Mouse (Mus musculus): ENCODE results near the gene Tenm4. TPM values are rescaled to one million over a fixed set of nuclear protein-coding genes. Genes with fewer than 3 reads are reported as not detected.

Tenm4 gene
- total and polyA plus RNA-seq, 2 experiments: 0.09 to 0.11 TPM

- no peak for TF ChIP-seq POLR2A (IDR thresholded peaks at IDR 0.05; ENCODE audit: extremely low read depth, insufficient read depth, low read length)
- WGBS: 53% methylated on average over 4 of the region's 4 CpGs
- DNase-seq (ENCODE audit: extremely low read depth, low read depth, low spot score): peak; percentile 47
- Histone ChIP-seq H3K9ac (ENCODE audit: low read depth, low read length) (no peak overlapping the region), H3K79me2 (ENCODE audit: control insufficient read depth, insufficient read depth, low read length) (no peaks in the 10 kb centered on the region), H3K4me3 (ENCODE audit: insufficient read depth, low read depth, low read length) (no peak overlapping the region), H3K36me3 (ENCODE audit: control insufficient read depth, insufficient read depth, low read length) (no peaks in the 10 kb centered on the region), H3K27ac (replicated peaks; ENCODE audit: insufficient read depth, low read depth, low read length) (no peak overlapping the region), H3K4me1 (ENCODE audit: control insufficient read depth, insufficient read depth, low read length) (no peaks in the 10 kb centered on the region; the same call in 1 of the 2 replicates), H3K27me3 (ENCODE audit: control insufficient read depth, insufficient read depth, low read length) (no peaks in the 10 kb centered on the region)
These were observed 368.4 kb downstream of the Tenm4 start for GRCm38 (mm10) chr7:96539248-96540034.

GRCm38 (mm10) chr7:96540458-96541096 lies 369.5 kb downstream of the Tenm4 start:
- Histone ChIP-seq H3K27ac (replicated peaks; ENCODE audit: insufficient read depth, low read depth, low read length) (no peak overlapping the region), H3K4me1 (ENCODE audit: control insufficient read depth, insufficient read depth, low read length) (no peaks in the 10 kb centered on the region; the same call in 1 of the 2 replicates), H3K36me3 (ENCODE audit: control insufficient read depth, insufficient read depth, low read length) (no peaks in the 10 kb centered on the region), H3K27me3 (ENCODE audit: control insufficient read depth, insufficient read depth, low read length) (no peaks in the 10 kb centered on the region), H3K9ac (ENCODE audit: low read depth, low read length) (no peak overlapping the region), H3K4me3 (ENCODE audit: insufficient read depth, low read depth, low read length) (no peak overlapping the region), H3K79me2 (ENCODE audit: control insufficient read depth, insufficient read depth, low read length) (no peaks in the 10 kb centered on the region)
- WGBS: 74% methylated on average over 7 of the region's 7 CpGs
- TF ChIP-seq CTCF (IDR thresholded peaks at IDR 0.05; ENCODE audit: low read depth, low read length) (no peak), POLR2A (IDR thresholded peaks at IDR 0.05; ENCODE audit: extremely low read depth, insufficient read depth, low read length) (no peak)
- DNase-seq (ENCODE audit: extremely low read depth, low read depth, low spot score): no peak

GRCm38 (mm10) chr7:96545979-96546378 lies 374.9 kb downstream of the Tenm4 start:
- 29% methylated on average over 5 of the region's 5 CpGs for WGBS

GRCm38 (mm10) chr7:96551809-96552208 lies 380.8 kb downstream of the Tenm4 start:
- Histone ChIP-seq H3K9ac (ENCODE audit: low read depth, low read length) (no peak overlapping the region), H3K36me3 (ENCODE audit: control insufficient read depth, insufficient read depth, low read length) (no peaks in the 10 kb centered on the region), H3K27ac (replicated peaks; ENCODE audit: insufficient read depth, low read depth, low read length) (no peak overlapping the region), H3K79me2 (ENCODE audit: control insufficient read depth, insufficient read depth, low read length) (no peaks in the 10 kb centered on the region), H3K4me3 (ENCODE audit: insufficient read depth, low read depth, low read length) (no peak overlapping the region), H3K27me3 (ENCODE audit: control insufficient read depth, insufficient read depth, low read length) (no peaks in the 10 kb centered on the region), H3K4me1 (ENCODE audit: control insufficient read depth, insufficient read depth, low read length) (no peaks in the 10 kb centered on the region)
- TF ChIP-seq CTCF (IDR thresholded peaks at IDR 0.05; ENCODE audit: low read depth, low read length): no peak
- no peak for TF ChIP-seq POLR2A (IDR thresholded peaks at IDR 0.05; ENCODE audit: extremely low read depth, insufficient read depth, low read length)
- no peak for DNase-seq (ENCODE audit: extremely low read depth, low read depth, low spot score)
- WGBS: 76% methylated on average over 4 of the region's 4 CpGs

More at GRCm38 (mm10) chr7:96545979-96546378, 374.9 kb downstream of the Tenm4 start:
- Histone ChIP-seq H3K4me1 (ENCODE audit: control insufficient read depth, insufficient read depth, low read length) (no peaks in the 10 kb centered on the region), H3K36me3 (ENCODE audit: control insufficient read depth, insufficient read depth, low read length) (no peaks in the 10 kb centered on the region), H3K4me3 (ENCODE audit: insufficient read depth, low read depth, low read length) (no peak overlapping the region), H3K79me2 (ENCODE audit: control insufficient read depth, insufficient read depth, low read length) (no peaks in the 10 kb centered on the region), H3K27me3 (ENCODE audit: control insufficient read depth, insufficient read depth, low read length) (no peaks in the 10 kb centered on the region), H3K27ac (replicated peaks; ENCODE audit: insufficient read depth, low read depth, low read length) (no peak overlapping the region), H3K9ac (ENCODE audit: low read depth, low read length) (no peak overlapping the region)
- peak; percentile 50 for DNase-seq (ENCODE audit: extremely low read depth, low read depth, low spot score)
- TF ChIP-seq CTCF (IDR thresholded peaks at IDR 0.05; ENCODE audit: low read depth, low read length): no peak
- no peak for TF ChIP-seq POLR2A (IDR thresholded peaks at IDR 0.05; ENCODE audit: extremely low read depth, insufficient read depth, low read length)

- no peaks in the 10 kb centered on the region for H3K36me3 ChIP-seq (ENCODE audit: control insufficient read depth, insufficient read depth, low read length)
- H3K79me2 ChIP-seq (ENCODE audit: control insufficient read depth, insufficient read depth, low read length): no peaks in the 10 kb centered on the region
- no peak overlapping the region for H3K9ac ChIP-seq (ENCODE audit: low read depth, low read length)
- TF ChIP-seq CTCF (IDR thresholded peaks at IDR 0.05; ENCODE audit: low read depth, low read length): no peak
- no peak for TF ChIP-seq POLR2A (IDR thresholded peaks at IDR 0.05; ENCODE audit: extremely low read depth, insufficient read depth, low read length)
- no peaks in the 10 kb centered on the region for H3K4me1 ChIP-seq (ENCODE audit: control insufficient read depth, insufficient read depth, low read length)
- 82% methylated on average over 7 of the region's 7 CpGs for WGBS
- DNase-seq (ENCODE audit: extremely low read depth, low read depth, low spot score): no peak
- no peak overlapping the region for H3K27ac ChIP-seq (replicated peaks; ENCODE audit: insufficient read depth, low read depth, low read length)
- H3K27me3 ChIP-seq (ENCODE audit: control insufficient read depth, insufficient read depth, low read length): no peaks in the 10 kb centered on the region
- H3K4me3 ChIP-seq (ENCODE audit: insufficient read depth, low read depth, low read length): no peak overlapping the region
These were observed 381.3 kb downstream of the Tenm4 start for GRCm38 (mm10) chr7:96552292-96552860.

All from liver, adult 2 months (tissue).